Mouse (Mus musculus) cortical plate, adult 2 months (tissue): ENCODE data around the gene Sag.

Experiments
- CTCF ChIP-seq: fragments of 200-500 bp; IDR thresholded peaks from 2 replicates; pipeline ENCODE4 v1.5.1; 2011; ENCODE audit warnings: mild to moderate bottlenecking, control low read depth, low read length; ENCODE audit not compliant: insufficient read depth; ENCODE audit errors: extremely low read depth
- POLR2A ChIP-seq: fragments of 200-500 bp; IDR thresholded peaks from 2 replicates; pipeline ENCODE4 v1.6.1; 2011; ENCODE audit warnings: mild to moderate bottlenecking, low read length, control low read depth; ENCODE audit not compliant: insufficient read depth; ENCODE audit errors: extremely low read depth

GRCm38 (mm10) chr1:87890960-87891359 is 87.5 kb downstream of the Sag start:
- TF ChIP-seq CTCF (no peak), POLR2A (no peak)
